Mouse (Mus musculus): ENCODE results near the gene Ctsm.
"Not testable (repeated sequence)": the region's sequence is repeated elsewhere in the genome, so short reads cannot be mapped to it uniquely, and the experiment has no call there.

The Ctsm gene

DNA sequence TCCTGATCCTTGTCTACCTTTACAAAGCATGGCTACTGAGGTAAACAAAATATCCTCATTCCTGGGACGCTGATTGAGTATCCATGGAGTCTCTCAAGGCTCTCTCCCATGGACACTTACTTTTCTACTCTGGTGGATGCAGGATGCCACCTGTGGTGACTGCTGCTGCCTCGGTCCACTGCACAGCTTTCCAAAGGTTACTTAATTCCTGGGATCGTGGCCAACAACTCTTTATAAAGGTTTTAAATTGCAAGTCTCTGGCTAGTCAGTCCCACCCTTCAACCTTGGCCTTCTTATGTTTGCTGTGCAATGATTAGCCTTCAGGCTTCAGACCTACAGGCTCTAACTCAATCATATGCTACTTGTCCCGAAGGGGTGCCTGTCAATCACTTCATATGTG, at the start of gene Ctsm:
Gene Ctsm (minus strand): TSS at position 209 of the 400 bp plus-strand sequence.
- DNase-seq (ENCODE audit: low spot score in 2 of 2) = no peak

GRCm38 (mm10) chr13:61570027-61570426, 28.4 kb upstream of the Ctsm start, which contains the start of gene Cts3:
Gene Cts3 (minus strand): TSS chr13:61570127.
- DNase-seq (ENCODE audit: low spot score in 2 of 2) = no peak

- not testable (repeated sequence) for DNase-seq (ENCODE audit: low spot score in 2 of 2)
Observed at GRCm38 (mm10) chr13:61568074-61568473, 26.4 kb upstream of the Ctsm start, which contains the start of gene Gm49352. Gene Gm49352 (minus strand): TSS chr13:61568174.
